Mouse (Mus musculus) myocyte (in vitro differentiated cells): ENCODE data around the gene Primpol.

ENCODE experiments used
- CEBPB ChIP-seq: IDR thresholded peaks from 2 replicates; pipeline ENCODE4 v1.6.1; 2011; ENCODE audit warnings: mild to moderate bottlenecking, moderate library complexity; ENCODE audit not compliant: poor library complexity, insufficient read depth, severe bottlenecking
- E2F4 ChIP-seq: IDR thresholded peaks from one replicate; pipeline ENCODE4 v1.6.1; 2011; ENCODE audit warnings: mild to moderate bottlenecking, control low read depth, moderate library complexity; ENCODE audit not compliant: insufficient read depth
- MAX ChIP-seq: IDR thresholded peaks from one replicate; pipeline ENCODE4 v1.6.1; 2011; ENCODE audit warnings: low read depth, mild to moderate bottlenecking, control low read depth
- MYOD1 ChIP-seq, 3 experiments: IDR thresholded peaks; one replicate each; pipeline ENCODE4 v1.6.1; 2011; ENCODE audit warnings: control low read depth in 2 of 3, low read depth in 2 of 3, mild to moderate bottlenecking in 2 of 3, moderate library complexity in 1 of 3; ENCODE audit not compliant: insufficient read length in 2 of 3, control insufficient read depth in 1 of 3
- MYOG ChIP-seq, 3 experiments: IDR thresholded peaks; one replicate each; pipeline ENCODE4 v1.6.1; 2011; ENCODE audit warnings: control low read depth in 2 of 3, low read depth in 2 of 3, mild to moderate bottlenecking in 2 of 3; ENCODE audit not compliant: insufficient read length in 2 of 3, control insufficient read depth in 1 of 3, insufficient read depth in 1 of 3
- POLR2A ChIP-seq: IDR thresholded peaks from one replicate; pipeline ENCODE4 v1.6.1; 2011; ENCODE audit warnings: low read depth, mild to moderate bottlenecking, control low read depth, moderate library complexity; ENCODE audit not compliant: insufficient read length
- POLR2AphosphoS2 ChIP-seq: IDR thresholded peaks from one replicate; pipeline ENCODE4 v1.6.1; 2011; ENCODE audit warnings: low read depth, control low read depth; ENCODE audit not compliant: insufficient read length
- REST ChIP-seq: IDR thresholded peaks from one replicate; pipeline ENCODE4 v1.6.1; 2011; ENCODE audit warnings: mild to moderate bottlenecking, control low read depth, moderate library complexity; ENCODE audit not compliant: insufficient read depth, insufficient read length
- SRF ChIP-seq: IDR thresholded peaks from one replicate; pipeline ENCODE4 v1.6.1; 2011; ENCODE audit warnings: low read depth; ENCODE audit not compliant: control insufficient read depth, insufficient read length
- TCF12 ChIP-seq: IDR thresholded peaks from one replicate; pipeline ENCODE4 v1.6.1; 2011; ENCODE audit warnings: mild to moderate bottlenecking, control low read depth; ENCODE audit not compliant: poor library complexity, insufficient read depth, severe bottlenecking
- TCF3 ChIP-seq: IDR thresholded peaks from one replicate; pipeline ENCODE4 v1.6.1; 2011; ENCODE audit warnings: low read depth, control low read depth; ENCODE audit not compliant: insufficient read length
- USF1 ChIP-seq: IDR thresholded peaks from one replicate; pipeline ENCODE4 v1.6.1; 2011; ENCODE audit warnings: low read depth, mild to moderate bottlenecking, control low read depth, moderate library complexity

DNA sequence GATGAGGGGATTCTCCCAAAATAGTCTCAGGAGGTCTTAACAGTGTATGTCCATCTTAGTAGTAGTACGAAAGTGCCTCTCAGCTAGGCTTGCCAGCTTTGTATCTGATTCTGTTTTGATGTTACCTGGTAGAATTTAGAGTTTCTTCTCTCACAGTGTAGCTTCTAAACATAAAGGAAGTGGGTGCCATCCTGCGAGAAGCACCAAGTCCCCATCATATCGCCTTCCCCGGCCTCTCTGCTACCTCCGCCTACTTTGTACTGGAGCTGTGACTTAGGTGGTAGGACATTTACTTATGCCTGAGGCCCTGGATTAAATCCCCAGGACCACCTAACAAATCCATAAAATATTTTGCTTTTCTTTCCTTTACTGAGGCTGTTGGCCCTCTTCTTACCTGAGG is 9.6 kb upstream of the Primpol start:
- TF ChIP-seq POLR2A (no peak), E2F4 (no peak), POLR2AphosphoS2 (no peak), CEBPB (no peak), MYOD1 (IDR thresholded peaks at IDR 0.05; ENCODE audit: control insufficient read depth in 1 of 3, insufficient read length in 2 of 3, low read depth in 2 of 3) (no peak), TCF3 (no peak), TCF12 (no peak), MYOG (IDR thresholded peaks at IDR 0.05; ENCODE audit: control insufficient read depth in 1 of 3, insufficient read depth in 1 of 3, insufficient read length in 2 of 3, low read depth in 2 of 3) (no peak), MAX (no peak), USF1 (no peak), REST (no peak), SRF (no peak)
